Comparison of ENCODE assay signal across 9 mouse cellular contexts in the genomic region with DNA sequence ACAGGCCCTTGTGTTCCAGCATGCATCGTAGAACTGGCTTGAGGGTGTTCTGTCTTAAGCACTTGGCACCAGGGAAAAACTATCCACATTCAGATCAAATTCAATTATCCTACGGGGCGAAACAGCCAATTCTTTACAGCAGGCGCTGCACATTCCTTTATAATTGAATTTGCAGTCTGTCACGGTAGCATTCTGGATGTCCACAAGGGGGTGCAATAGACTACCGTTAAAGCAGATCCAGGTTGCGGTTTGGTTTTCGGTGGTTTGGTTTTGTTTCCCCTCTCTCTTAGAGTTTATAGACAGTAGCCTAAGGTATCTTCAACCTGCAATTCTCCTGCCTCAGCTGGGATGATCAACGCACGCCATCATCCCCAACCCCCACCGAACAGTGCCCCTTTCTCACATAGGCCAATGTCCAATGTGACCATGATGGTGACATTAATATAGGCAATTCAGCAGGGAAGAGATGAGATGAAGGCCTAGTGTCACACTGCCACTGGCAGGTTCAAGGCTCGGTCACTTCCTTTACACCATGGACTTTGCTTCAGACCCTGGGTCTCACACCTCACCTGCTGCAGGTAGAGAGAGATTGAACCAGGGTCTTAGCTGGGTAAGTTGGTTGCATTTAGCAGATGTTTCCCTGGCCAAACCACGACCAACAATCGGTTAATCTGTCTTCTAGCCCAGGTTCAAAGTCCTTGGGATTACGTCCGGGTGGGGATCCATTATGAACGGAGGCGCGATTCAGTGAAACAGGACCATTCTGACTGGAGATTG. TPM values are rescaled to one million over a fixed set of nuclear protein-coding genes. Genes with fewer than 3 reads are reported as not detected.
DNase-seq lines count a peak whose midpoint lies in the region; ATAC-seq and TF ChIP-seq lines count a peak whose summit lies in the region.
"Had no signal": no experiment of that assay in that cellular context is flagged by ENCODE, and none has a peak within 500 bp of the region (broad histone marks: within the 10 kb centered on the region; RNA-seq: fewer than 3 reads in every experiment).

No protein-coding gene starts in this region.

- ATAC-seq in G1E (ENCODE audit: extremely low read depth, insufficient number of reproducible peaks, low FRiP score, poor library complexity, severe bottlenecking) = 0 out of 2 replicates have a peak, but pooled peaks have one; percentile 11
- ATAC-seq in heart, embryonic 16.5 days (replicated peaks; ENCODE audit: extremely low read depth, insufficient read depth, low FRiP score) = no peak
- no peak for ATAC-seq in midbrain, embryonic 14.5 days (ENCODE audit: low FRiP score, low TSS enrichment)

- intact Hi-C loops in heart, postnatal 36 days (cut with DNase I) = loop anchor here (1.0 to 10.0 kb wide), 4 partner anchors 117 to 587 kb away; partner anchors contain the start of gene Pou2f1
- intact Hi-C loops in left cerebral cortex, postnatal 25 days (cut with DNase I) = loop anchor here (1.0 to 10.0 kb wide), 3 partner anchors 227 to 589 kb away; partner anchors contain the start of gene Pou2f1

- H3K4me2 ChIP-seq in heart, embryonic 16.5 days (ENCODE audit: low read depth, low read length) = peak overlapping the region; percentile 43
- no peak overlapping the region for H3K4me2 ChIP-seq in midbrain, embryonic 14.5 days (ENCODE audit: low read length)
- H3K4me2 ChIP-seq: limb, embryonic 13.5 days had no signal

- H3K27ac ChIP-seq in heart, embryonic 16.5 days (ENCODE audit: low read length) = no peak overlapping the region
- H3K27ac ChIP-seq in midbrain, embryonic 14.5 days (replicated peaks; ENCODE audit: low read depth, low read length) = no peak overlapping the region
- H3K27ac ChIP-seq: limb, embryonic 13.5 days had no signal

- no peaks in the 10 kb centered on the region for H3K27me3 ChIP-seq in G1E (ENCODE audit: insufficient read depth, low read length)
- H3K27me3 ChIP-seq in heart, embryonic 16.5 days (ENCODE audit: control insufficient read depth, insufficient read depth, low read length) = no peaks in the 10 kb centered on the region
- H3K27me3 ChIP-seq in midbrain, embryonic 14.5 days (ENCODE audit: control insufficient read depth, insufficient read depth, low read length) = peaks cover 5% of the 10 kb centered on the region; the same call in 1 of the 2 replicates

- H3K9ac ChIP-seq in heart, embryonic 16.5 days (ENCODE audit: low read length) = no peak overlapping the region
- no peak overlapping the region for H3K9ac ChIP-seq in midbrain, embryonic 14.5 days (replicated peaks; ENCODE audit: low read length)
- H3K9ac ChIP-seq: limb, embryonic 13.5 days had no signal

- WGBS in heart, embryonic 16.5 days = 50% methylated on average over 19 of the region's 19 CpGs
- WGBS in midbrain, embryonic 14.5 days = 42% methylated on average over 19 of the region's 19 CpGs

- H3K4me1 ChIP-seq in G1E (ENCODE audit: insufficient read depth, low read depth, low read length) = peaks cover 55% of the 10 kb centered on the region
- H3K4me1 ChIP-seq in heart, embryonic 16.5 days (ENCODE audit: control insufficient read depth, insufficient read depth, low read length) = peaks cover 10% of the 10 kb centered on the region
- H3K4me1 ChIP-seq in midbrain, embryonic 14.5 days (ENCODE audit: control insufficient read depth, insufficient read depth, low read length) = peaks cover 6% of the 10 kb centered on the region; the same call in 1 of the 2 replicates

- peaks cover 53% of the 10 kb centered on the region for H3K36me3 ChIP-seq in G1E (replicated peaks)
- no peaks in the 10 kb centered on the region for H3K36me3 ChIP-seq in heart, embryonic 16.5 days (ENCODE audit: control insufficient read depth, insufficient read depth)
- no peaks in the 10 kb centered on the region for H3K36me3 ChIP-seq in midbrain, embryonic 14.5 days (ENCODE audit: control insufficient read depth, insufficient read depth, low read length)

- H3K4me3 ChIP-seq in G1E (ENCODE audit: low read depth, low read length) = no peak overlapping the region
- no peak overlapping the region for H3K4me3 ChIP-seq in heart, embryonic 16.5 days (ENCODE audit: low read length)
- H3K4me3 ChIP-seq in midbrain, embryonic 14.5 days (replicated peaks; ENCODE audit: low read depth, low read length) = no peak overlapping the region
- H3K4me3 ChIP-seq: limb, embryonic 13.5 days had no signal

- peak; percentile 52 for TF ChIP-seq CTCF in G1E (IDR thresholded peaks at IDR 0.05; ENCODE audit: low read depth, low read length)

- DNase-seq in heart, adult 8-10 months (ENCODE audit: low spot score) = peak; percentile 47
- no peak for DNase-seq in heart, postnatal 36 days
- peak; percentile 51 for DNase-seq in G1E (ENCODE audit: low spot score)
- DNase-seq in cerebellum, postnatal 36 days = peak; percentile 20 to 47
- peak; percentile 52 to 71 for DNase-seq in left cerebral cortex, postnatal 25 days (ENCODE audit: low spot score in 2 of 2)
- DNase-seq in midbrain, embryonic 14.5 days = peak; percentile 91
- peak; percentile 50 for DNase-seq in yolk sac, embryonic 10.5 days (ENCODE audit: low spot score)

- H3K9me3 ChIP-seq in G1E (replicated peaks) = no peaks in the 10 kb centered on the region
- H3K9me3 ChIP-seq in heart, embryonic 16.5 days (replicated peaks; ENCODE audit: control insufficient read depth, low read length) = no peaks in the 10 kb centered on the region
- no peaks in the 10 kb centered on the region for H3K9me3 ChIP-seq in midbrain, embryonic 14.5 days (ENCODE audit: control insufficient read depth, low read length)
- H3K9me3 ChIP-seq: limb, embryonic 13.5 days had no signal

RNA-seq across cellular contexts. Expression of gene Creg1, which starts 12.2 kb away (rescaled TPM):
- total RNA-seq in heart, adult 8-10 months (2022) = 100 to 1,000 TPM in 3 of 4 experiments, 10 to 100 TPM in 1; 98.7 to 109 (median 103) TPM
- 10 to 100 TPM; 78.3 to 93.2 TPM for total RNA-seq in heart, postnatal 36 days (2021)
- total RNA-seq in G1E (2014; fragmentation: Nextera tagmentation) = 514 and 555 TPM in 2 replicates
- total RNA-seq in G1E (2017) = 239 and 269 TPM in 2 replicates
- polyA plus RNA-seq in G1E (2012) = 139 and 160 TPM in 2 replicates
- 69.8 and 73.2 TPM in 2 replicates for polyA plus RNA-seq in heart, embryonic 16.5 days (2015; fragmentation: Nextera tagmentation; extraction: Ambion mirVana)
- 10 to 100 TPM; 27.1 to 28.5 TPM for total RNA-seq in left cerebral cortex, postnatal 25 days (2021)
- polyA plus RNA-seq in midbrain, embryonic 14.5 days (2014; fragmentation: Nextera tagmentation; extraction: Ambion mirVana) = 24.7 and 31.8 TPM in 2 replicates

RNA-seq across cellular contexts. Expression of gene Cd247, which starts 12.8 kb away (rescaled TPM):
- 1 to 10 TPM in 1 of 4 experiments, under 1 TPM in 3; 0.16 to 1.1 (median 0.46) TPM for total RNA-seq in heart, adult 8-10 months (2022)
- under 1 TPM; 0.76 to 0.80 TPM for total RNA-seq in heart, postnatal 36 days (2021)
- total RNA-seq in G1E (2014; fragmentation: Nextera tagmentation) (1.1 and 3.3 TPM in 2 replicates), G1E (2017) (1.0 and 1.4 TPM in 2 replicates)
- polyA plus RNA-seq in G1E (2012) = 0.96 and 1.6 TPM in 2 replicates
- 3.9 and 12.8 TPM in 2 replicates for polyA plus RNA-seq in heart, embryonic 16.5 days (2015; fragmentation: Nextera tagmentation; extraction: Ambion mirVana)
- not detected for total RNA-seq in left cerebral cortex, postnatal 25 days (2021)
- polyA plus RNA-seq in midbrain, embryonic 14.5 days (2014; fragmentation: Nextera tagmentation; extraction: Ambion mirVana) = 1.5 and 2.1 TPM in 2 replicates

Comparison
In these comparisons a context has a peak if more than half of its experiments do, and no peak if none do; other contexts are left out.
1. DNase-seq: peak in heart, adult 8-10 months (single experiment), G1E (single experiment), cerebellum, postnatal 36 days (2 of 2), left cerebral cortex, postnatal 25 days (2 of 2), midbrain, embryonic 14.5 days (single experiment) and yolk sac, embryonic 10.5 days (single experiment); none in heart, postnatal 36 days (0 of 2).